Mouse (Mus musculus) retina, postnatal 1 day (tissue): ENCODE measurements around the gene Cdk14.

Source experiments
- DNase-seq: peaks from one replicate; pipeline ENCODE4 v3.0.0-alpha.2; 2012

Gene Cdk14

GRCm38 (mm10) chr5:4766719-4767118 is 653.4 kb downstream of the Cdk14 start:
- no peak for DNase-seq

DNA sequence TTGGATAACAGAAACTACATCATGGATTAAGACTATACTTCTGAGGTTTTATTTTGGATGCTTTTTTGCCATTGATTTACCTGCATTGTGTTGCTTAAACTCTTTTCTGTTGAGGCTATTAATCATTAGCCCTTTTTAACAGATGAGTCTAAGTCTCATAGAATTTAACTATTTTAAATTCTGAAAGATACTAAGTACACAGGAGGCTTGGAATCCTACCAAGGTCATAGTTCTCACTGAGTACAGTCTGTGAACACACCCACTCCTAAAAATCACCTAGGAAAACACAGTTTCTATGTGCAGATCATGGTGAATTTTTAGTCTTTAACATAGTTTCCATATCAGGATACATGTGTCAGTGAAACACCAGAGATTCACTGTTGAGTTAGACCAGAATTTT is 658.2 kb downstream of the Cdk14 start:
- no peak for DNase-seq

- no peak for DNase-seq
These were observed 661.6 kb downstream of the Cdk14 start for GRCm38 (mm10) chr5:4758331-4759080.

GRCm38 (mm10) chr5:4757902-4758301 is 662.2 kb downstream of the Cdk14 start, which contains the start of gene Fzd1:
Gene Fzd1 (minus strand): TSS chr5:4758035.
- DNase-seq, result peak; percentile 98

GRCm38 (mm10) chr5:4756871-4757711 is 663.0 kb downstream of the Cdk14 start:
- DNase-seq, result peak; percentile 61

DNA sequence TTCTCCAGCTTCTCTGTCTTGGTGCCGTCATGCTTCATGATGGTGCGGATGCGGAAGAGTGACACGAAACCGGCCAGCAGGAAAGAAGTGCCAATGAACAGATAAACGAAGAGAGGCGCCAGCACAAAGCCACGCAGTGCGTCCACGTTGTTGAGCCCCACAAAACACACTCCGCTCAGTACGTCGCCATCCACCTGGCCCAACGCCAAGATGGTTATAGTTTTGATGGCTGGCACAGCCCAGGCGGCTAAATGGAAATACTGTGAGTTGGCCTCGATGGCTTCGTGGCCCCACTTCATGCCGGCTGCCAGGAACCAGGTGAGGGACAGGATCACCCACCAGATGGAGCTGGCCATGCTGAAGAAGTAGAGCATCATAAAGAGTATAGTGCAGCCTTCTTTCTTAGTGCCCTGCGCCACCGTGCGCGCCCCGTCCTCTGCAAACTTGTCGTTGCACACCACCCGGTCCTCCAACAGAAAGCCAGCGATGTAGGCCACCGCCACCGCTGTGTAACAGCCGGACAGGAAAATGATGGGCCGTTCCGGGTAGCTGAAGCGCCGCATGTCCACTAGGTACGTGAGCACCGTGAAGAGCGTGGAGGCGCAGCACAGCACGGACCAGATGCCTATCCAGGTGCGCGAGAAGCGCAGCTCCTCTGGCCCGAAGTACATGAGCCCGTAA is 664.0 kb downstream of the Cdk14 start:
- peak; percentile 64 for DNase-seq

- no peak for DNase-seq
These were observed 664.8 kb downstream of the Cdk14 start for GRCm38 (mm10) chr5:4755326-4755725.

GRCm38 (mm10) chr5:4754701-4755281 is 665.3 kb downstream of the Cdk14 start:
- no peak for DNase-seq
